Mouse (Mus musculus): Measurements from ENCODE around the gene Pxylp1. TPM values are rescaled to one million over a fixed set of nuclear protein-coding genes. Genes with fewer than 3 reads are reported as not detected.

Gene Pxylp1
- total RNA-seq, 2 experiments from 2014 or later, result 3.7 to 8.1 TPM

DNA sequence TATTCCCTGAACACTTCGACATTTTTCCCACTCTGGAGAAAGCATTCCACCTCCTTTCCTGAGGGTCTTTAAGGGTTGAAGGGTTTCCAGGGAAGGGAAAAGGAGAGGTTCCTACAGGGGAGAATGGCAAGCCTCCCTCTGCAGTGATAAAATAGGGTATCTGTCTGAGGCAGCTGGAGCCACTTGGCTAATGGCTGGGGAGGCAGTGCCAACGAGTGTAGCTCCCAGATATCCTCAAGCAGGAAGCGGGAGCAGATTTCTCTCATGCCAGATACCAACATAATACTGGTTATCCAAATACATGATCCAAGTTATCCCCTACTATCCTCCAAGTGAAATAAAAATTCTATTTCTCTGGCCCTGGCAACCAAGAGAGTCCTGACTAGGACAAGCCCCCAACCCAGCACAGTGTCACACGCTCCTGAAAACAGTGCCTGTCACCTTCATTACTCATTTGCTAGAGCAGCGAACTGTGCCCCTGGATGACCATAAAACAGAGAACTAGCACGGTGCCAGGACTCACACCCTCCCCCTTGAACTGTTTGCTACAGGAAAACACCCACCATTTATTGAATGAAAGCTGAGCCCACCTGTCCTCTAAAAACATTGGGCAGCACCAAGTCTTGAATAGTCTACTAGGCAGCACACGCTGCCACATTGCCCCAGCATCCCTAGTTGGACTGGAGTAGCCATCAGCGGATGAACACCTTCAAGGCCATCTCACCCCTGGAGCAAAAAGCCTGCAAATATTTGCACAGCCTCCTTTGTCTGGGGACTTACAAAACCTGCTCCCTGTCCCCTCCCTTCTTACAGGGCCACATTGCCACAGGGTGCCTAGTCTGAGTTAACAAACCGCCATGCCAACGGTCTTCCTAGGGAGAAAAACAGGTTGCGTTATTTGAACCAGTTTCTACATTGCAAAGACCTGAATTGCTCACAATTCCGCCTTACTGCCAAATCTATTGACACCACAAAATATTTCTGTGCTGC, 833 bp downstream of the Pxylp1 start:
- DNase-seq (ENCODE audit: low spot score in 2 of 2), result no peak

GRCm38 (mm10) chr9:96890756-96891155, 1.7 kb downstream of the Pxylp1 start:
- no peak for DNase-seq (ENCODE audit: low spot score in 2 of 2)

- no peak for DNase-seq (ENCODE audit: low spot score in 2 of 2)
These were observed 2.2 kb downstream of the Pxylp1 start for GRCm38 (mm10) chr9:96890266-96890665.

- DNase-seq (ENCODE audit: low spot score in 2 of 2), result peak; percentile 88 to 91
These were observed 3.0 kb downstream of the Pxylp1 start for GRCm38 (mm10) chr9:96889345-96890021.

GRCm38 (mm10) chr9:96888742-96889344, 3.6 kb downstream of the Pxylp1 start:
- DNase-seq (ENCODE audit: low spot score in 2 of 2), result peak; percentile 35 to 37

DNA sequence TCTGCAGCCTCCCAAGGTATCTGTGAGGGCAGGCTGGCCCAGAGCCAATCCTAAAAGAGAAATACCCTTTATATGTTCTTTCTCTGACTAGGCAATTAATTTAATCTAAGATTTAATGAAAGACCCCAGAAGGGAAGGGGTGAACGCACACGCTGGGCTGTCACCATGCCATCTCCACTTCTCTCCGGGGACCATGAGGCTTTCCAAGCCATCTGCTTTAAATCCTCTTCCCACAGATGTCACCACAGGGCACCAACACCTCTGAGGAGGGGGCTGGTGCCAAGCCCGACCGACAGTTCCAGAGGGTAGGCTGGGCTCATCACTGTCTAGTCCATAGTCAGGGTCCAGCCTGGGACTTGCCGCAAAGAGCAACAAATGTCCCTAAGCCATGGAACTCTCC, 4.5 kb downstream of the Pxylp1 start:
- DNase-seq (ENCODE audit: low spot score in 2 of 2), result no peak

GRCm38 (mm10) chr9:96887492-96887891, 5.0 kb downstream of the Pxylp1 start:
- DNase-seq (ENCODE audit: low spot score in 2 of 2), result no peak

DNA sequence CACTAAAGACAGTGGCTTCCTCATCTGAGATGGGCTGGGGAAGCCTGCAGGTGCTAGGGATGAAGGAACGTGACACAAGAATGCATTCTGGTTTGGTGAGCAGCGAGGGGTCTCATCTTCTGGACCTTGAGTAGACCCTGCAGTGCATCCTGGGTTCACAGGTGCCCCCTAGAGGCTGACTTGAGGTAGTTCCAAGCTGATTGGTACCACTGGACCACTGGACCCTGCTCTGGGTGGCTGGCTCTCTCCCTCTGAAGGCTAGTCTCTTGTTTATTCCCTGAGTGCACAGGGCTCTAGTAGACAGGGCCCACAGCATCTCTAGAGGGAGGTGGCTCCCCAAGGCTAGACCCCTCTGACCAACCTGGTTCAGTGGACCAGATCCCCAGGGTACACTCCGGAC, 6.7 kb downstream of the Pxylp1 start:
- DNase-seq (ENCODE audit: low spot score in 2 of 2), result no peak

GRCm38 (mm10) chr9:96882496-96883265, 9.8 kb downstream of the Pxylp1 start:
- DNase-seq (ENCODE audit: low spot score in 2 of 2), result no peak

- DNase-seq (ENCODE audit: low spot score in 2 of 2), result no peak
These were observed 10.6 kb downstream of the Pxylp1 start for GRCm38 (mm10) chr9:96881901-96882300.

- DNase-seq (ENCODE audit: low spot score in 2 of 2), result no peak
These were observed 13.4 kb downstream of the Pxylp1 start for GRCm38 (mm10) chr9:96879024-96879423.

- DNase-seq (ENCODE audit: low spot score in 2 of 2), result no peak
These were observed 14.0 kb downstream of the Pxylp1 start for GRCm38 (mm10) chr9:96878464-96878863.

DNA sequence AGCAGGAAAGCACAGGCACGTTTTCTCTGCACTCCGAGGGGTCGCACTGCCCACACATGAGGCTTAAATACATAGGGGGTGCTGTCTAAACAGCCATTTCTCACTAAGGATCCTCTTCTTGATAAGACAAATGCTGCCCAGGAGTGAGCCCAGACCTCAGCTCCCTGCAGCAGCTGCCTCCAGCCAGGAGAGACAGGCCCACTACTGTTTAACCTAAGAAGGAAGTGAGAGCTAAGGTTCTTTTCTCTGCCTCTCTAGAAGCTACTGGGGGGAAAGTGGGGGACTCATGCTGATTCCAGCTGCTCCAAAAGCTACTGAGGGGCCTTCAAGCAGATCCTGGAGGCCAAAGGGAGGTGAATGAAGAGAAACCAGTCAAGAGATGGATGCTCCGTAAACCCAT, 16.8 kb downstream of the Pxylp1 start:
- DNase-seq (ENCODE audit: low spot score in 2 of 2), result no peak

DNA sequence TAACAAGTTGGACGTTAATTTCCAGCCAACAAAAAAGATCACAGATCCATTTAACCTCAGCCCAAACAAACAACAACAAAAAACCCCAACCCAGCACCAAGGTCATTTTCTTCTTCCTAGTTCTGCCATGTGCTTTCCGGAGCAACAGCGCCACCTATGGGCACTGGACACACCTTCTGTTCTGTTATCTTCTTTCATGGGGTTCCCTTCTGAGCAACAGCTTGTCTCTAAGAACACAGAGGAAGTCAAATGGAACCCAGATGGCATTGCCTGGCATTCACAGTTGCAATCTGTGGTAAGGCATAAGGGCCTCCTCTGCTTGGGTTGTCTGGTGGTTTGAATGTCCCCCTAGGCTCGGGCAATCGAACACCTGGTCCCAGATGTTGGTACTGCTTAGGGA, 19.4 kb downstream of the Pxylp1 start:
- peak; percentile 60 to 68 for DNase-seq (ENCODE audit: low spot score in 2 of 2)

DNA sequence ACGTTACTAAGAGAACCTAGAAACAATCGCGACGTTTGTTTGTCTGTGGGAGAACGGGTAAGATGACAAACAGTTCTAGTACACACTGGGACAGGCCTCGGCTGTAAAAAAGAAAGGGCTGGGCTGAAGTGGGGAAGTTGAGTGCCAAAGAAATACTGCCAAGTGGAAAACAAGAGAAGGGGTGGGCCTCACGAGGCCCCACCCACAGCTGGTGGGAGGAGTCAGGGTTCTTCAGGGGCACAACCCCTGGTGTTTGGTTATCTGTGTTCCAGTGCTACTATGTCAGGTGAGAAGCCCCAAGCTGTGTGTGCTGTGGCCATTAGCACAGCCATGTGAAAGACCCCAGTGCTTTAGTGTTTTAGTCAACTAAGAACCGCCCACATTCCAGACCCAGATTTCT, 22.4 kb downstream of the Pxylp1 start:
- no peak for DNase-seq (ENCODE audit: low spot score in 2 of 2)

DNA sequence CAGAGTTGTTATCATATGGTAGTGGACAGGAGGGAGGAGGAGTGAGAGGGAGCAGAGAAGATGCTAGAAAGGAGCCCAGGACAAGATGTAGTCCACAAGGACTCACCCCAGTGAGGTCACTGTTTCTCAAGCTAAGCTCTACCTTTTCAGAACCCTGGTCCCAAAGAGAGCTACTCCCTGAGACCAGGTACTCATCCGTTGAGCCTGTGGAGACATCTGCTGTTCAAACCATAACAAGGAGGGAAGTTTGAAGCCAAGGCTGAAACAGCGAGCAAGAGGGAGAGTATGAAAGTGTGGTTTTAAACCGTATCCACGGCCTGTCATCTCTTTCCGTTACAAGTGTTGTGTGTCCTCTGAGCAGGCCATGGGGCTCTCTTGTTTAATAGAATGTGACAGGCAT, 22.9 kb downstream of the Pxylp1 start:
- DNase-seq (ENCODE audit: low spot score in 2 of 2), result no peak

- no peak for DNase-seq (ENCODE audit: low spot score in 2 of 2)
These were observed 23.9 kb downstream of the Pxylp1 start for GRCm38 (mm10) chr9:96868546-96868945.

DNA sequence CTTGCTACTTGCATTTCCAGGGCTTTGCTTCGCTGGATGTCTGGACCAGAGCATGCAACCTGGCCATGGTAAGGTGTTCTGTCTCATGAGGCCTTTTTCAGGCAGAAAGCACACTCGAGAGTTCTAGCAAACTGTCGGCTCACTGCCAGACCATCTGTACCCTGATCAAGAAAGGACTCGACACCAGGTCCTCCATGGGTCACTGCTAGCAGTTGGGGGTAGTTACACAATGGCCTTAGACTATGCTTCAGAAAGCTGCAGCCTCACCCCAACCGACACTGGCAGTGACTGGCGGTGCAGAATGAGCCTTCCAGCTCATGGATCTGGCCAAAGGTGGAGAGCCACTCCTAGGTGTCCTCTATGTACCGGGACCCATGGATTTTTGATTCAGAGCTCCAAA, 25.3 kb downstream of the Pxylp1 start:
- DNase-seq (ENCODE audit: low spot score in 2 of 2), result no peak

DNA sequence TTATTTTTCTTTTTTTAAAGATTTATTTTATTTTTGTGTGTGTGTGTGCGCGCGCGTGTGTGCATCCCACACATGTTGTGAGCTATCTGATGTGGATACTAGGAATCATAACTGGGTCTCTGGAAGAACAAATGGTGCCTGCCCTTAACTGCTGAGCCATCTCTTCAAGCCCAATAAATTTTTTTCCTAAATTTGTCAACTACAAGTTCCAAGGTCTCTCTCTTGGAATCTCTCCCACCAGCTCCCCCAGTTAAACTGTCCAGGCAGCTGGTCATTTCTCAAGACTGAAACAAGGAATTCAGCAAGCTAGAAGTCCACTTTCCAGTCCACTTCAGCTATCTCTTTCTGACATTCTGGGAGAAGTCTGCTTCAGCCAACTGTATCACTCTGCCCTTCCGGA, 26.3 kb downstream of the Pxylp1 start:
- no peak for DNase-seq (ENCODE audit: low spot score in 2 of 2)

GRCm38 (mm10) chr9:96865473-96866050, 26.9 kb downstream of the Pxylp1 start:
- no peak for DNase-seq (ENCODE audit: low spot score in 2 of 2)

- DNase-seq (ENCODE audit: low spot score in 2 of 2), result no peak
These were observed 28.9 kb downstream of the Pxylp1 start for GRCm38 (mm10) chr9:96863539-96863938.

All from adrenal gland, adult 18-20 months (tissue).